Mouse (Mus musculus) spleen, adult 12 weeks (tissue): Measurements from ENCODE around the gene Acss3.

Experiments
- DNase-seq: peaks from one replicate; pipeline ENCODE4 v3.0.0; 2022; ENCODE audit warnings: low spot score

The Acss3 gene

DNA sequence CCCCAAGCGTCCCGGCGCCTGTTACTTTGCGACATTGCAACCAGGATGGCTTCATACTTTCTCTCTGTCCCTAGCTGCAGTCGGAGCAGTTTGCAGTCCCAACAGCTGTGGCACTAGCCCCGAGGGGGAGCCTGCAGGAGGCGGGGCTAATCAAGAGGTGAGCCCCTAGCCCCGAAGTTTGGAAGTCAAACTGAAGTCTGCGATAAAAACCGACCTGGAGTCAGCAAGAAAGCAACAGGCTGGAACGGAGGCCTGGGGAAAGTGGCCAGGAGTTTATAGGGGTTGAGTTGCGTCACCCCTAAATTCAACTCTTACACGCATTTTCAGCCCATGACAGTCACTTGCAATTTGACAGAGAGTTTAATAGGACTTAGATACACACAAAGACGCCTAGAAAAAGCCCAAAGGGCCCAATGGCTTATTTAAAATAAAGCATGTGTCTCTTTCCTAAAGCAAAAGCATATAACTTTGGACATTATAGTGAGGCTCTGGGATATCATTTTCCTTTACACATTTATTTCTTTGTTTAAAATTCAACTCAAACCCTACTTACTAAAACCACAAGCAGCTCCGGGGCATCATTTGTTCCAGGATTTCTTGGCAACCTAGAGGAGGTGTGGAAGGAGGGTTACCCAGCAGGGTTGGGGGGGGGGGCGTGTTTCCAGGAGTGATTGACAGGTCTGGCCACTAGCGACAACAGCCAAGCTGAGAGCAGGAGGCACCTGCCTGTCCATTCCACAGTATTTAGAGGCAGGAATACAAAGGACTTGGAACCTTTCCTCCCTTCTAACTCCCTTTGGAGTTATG, at the start of gene Acss3:
Acss3 (minus strand) TSS at position 140 of the 807 bp plus-strand sequence.
- no peak for DNase-seq

- no peak for DNase-seq
Measured at GRCm38 (mm10) chr10:107172003-107172689, 48.7 kb upstream of the Acss3 start.

- DNase-seq = no peak
Measured at GRCm38 (mm10) chr10:107166486-107166885, 43.0 kb upstream of the Acss3 start.

GRCm38 (mm10) chr10:107148759-107149158, 25.3 kb upstream of the Acss3 start:
- no peak for DNase-seq

GRCm38 (mm10) chr10:107144016-107144415, 20.5 kb upstream of the Acss3 start:
- DNase-seq = no peak

- no peak for DNase-seq
Measured at GRCm38 (mm10) chr10:107142910-107143309, 19.4 kb upstream of the Acss3 start.

DNA sequence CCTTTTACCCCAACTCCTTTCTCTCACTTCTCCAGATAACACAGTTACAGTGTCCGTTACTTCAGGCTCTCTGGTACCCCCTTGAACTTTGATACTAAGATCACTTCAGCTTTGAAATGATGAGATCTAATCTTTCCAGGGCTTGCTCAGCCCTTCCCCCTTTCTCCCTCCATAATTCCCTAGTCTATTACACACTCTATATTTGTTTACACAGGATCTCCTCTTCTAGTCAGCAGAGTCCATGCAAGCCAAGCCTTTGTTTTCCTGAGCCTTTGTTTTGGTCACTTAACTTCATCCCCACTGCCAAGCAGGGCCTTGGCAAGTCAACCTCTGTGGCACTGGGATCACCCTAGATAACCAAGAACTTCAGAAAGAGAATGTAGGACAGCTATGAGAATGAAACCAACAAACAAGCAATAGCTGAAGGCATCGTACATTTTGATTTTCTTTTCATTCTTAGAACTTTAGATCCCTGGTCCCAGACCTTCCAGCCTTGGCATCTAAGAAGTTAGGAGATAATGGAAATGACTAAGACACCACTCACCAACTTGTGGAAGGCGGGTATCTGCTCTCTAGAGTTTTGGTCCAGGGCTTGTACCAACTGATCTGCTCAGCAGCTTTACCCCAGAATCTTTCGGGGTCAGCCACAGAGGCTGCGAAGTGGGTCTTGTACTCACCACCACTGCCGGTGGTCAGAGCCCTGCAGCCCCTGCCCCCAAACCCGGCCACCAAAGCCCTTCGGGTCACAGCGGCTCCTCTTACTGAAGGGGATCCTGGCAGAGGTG, 532 bp downstream of the Acss3 start:
- no peak for DNase-seq

GRCm38 (mm10) chr10:107121301-107121700, 2.2 kb downstream of the Acss3 start:
- no peak for DNase-seq

- DNase-seq = no peak
Measured at GRCm38 (mm10) chr10:107119135-107119534, 4.3 kb downstream of the Acss3 start.

DNA sequence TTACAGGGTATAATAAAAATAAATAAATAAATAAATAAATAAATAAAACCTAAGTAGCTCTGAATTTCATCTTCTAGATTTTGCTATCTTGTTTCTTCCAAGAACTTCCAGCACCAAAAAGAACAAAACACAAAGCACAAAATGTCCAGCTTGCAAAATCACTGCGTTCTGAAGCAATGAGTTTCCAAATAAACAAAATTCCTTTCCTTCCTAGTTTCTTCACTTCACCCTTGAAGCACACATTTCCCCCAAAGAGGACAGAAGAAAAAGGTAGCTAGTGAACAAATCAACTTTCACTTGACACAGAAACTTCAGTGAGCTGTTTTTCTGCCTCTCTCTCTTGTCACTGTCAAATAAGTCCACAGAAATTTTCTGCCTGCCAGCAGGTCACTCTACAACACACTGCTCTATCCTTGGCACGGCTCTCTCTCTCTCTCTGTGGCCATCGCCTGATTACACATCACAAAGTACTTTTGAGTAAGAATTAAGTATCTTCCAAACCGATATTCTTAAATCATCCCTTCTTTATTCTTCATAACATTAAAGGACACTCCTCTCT, 6.7 kb downstream of the Acss3 start:
- no peak for DNase-seq

DNA sequence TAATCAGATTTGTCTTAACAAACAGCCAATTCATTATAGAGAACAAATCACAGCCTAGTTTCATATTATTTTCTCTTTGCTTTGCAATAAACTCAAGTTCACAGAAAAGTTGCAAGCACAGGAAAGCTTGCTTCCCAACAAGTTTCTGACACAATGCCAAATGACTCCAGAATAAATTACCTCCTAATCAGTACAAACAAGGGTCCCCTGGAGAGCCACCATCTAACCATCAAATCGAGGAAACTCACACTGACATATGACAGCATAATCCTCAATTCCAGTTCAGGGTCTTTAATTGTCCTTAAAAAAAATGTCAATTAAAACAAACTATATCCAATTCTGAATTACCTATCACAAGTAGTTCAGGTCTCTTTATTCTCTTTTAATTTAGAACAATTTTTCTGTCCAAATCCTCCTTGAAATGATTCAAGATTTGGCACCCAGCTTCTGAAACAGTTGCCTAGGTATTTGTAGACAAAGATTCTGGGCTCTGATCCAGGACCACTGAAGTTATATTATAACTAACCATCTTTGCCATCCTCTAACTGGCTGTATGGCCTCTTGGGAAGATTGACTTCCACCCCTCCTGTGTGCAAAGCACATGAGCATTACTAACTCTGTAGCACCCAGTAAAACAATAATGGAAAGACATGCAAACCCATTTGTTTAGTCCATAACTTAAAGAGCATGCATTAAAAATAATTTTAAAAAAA, 7.4 kb downstream of the Acss3 start:
- no peak for DNase-seq

DNA sequence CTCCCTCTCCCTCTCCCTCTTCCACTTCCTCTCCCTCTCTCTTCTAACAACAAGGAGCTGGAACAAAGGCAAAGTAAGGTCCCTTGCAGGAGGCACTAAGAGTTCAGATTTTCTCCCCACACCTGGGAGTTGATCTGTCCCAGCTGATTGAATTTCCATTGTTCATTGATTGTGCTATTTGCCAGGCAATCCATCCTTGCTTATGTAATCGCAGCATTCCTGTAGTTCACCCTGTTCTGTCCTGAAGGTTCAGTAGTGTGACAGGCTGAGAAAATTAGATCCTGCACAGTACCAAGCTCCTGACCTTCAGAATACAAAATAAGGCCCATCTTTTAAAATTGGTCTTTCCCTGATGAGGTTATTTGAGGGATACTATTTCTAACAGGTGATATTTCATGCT, 8.3 kb downstream of the Acss3 start:
- no peak for DNase-seq

DNA sequence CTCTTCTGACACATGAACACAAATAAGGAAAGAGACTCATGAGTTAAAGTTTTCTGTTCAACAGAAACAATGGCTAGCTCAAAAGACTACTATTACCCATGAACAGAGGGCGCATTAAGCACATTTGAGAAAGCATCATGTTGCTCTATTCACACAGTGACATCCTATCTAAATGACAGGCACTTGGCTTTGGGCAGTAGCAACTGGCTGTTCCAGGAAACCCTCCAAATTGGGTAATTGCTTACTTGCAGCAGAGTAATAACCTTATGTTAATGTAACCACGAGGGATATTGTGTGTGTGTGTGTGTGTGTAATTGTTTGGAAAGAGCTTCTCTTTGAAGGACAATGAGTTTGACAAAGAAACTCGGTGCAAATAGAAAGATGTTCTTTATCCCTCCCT, 29.0 kb downstream of the Acss3 start:
- DNase-seq = no peak

GRCm38 (mm10) chr10:107053846-107054624, 69.4 kb downstream of the Acss3 start:
- no peak for DNase-seq

- DNase-seq = no peak
Measured at GRCm38 (mm10) chr10:107050489-107050888, 73.0 kb downstream of the Acss3 start.

DNA sequence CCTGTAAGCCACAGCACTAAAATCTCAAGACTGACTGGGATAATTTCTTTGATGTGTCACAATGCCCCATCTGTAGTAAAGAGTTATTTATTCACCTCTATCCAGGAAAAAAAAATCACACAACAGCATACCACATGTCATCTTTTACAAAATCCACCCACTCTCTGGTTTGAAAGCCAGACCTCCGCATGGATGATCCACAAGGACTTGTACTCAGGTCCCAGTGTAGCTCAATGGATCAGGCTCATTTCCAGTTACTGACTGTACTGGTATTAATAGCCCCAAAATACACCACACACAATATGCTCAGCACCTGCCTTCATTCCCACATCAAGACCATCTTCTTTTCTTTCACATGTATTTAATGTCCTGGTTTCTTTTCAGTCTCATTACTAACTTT, 80.8 kb downstream of the Acss3 start:
- DNase-seq = no peak

DNA sequence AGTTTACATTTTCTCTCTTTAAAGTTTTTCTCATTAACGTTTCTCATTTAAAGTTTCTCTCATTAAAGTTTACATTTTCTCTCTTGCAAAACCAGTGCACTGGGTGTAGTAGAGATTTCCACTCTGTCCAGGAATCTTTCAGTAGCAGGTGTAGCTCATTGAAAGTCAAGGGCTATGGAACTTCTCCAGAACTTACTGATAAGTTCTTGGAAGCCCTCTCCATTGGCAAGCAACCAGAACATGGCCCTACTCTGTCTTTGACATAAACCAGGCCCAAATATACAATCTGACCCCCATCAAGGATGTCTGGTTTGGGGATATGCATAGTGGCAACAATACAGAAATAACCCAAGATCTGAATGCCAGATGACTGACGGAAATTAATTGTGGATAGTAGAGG, 82.6 kb downstream of the Acss3 start:
- DNase-seq = no peak

DNA sequence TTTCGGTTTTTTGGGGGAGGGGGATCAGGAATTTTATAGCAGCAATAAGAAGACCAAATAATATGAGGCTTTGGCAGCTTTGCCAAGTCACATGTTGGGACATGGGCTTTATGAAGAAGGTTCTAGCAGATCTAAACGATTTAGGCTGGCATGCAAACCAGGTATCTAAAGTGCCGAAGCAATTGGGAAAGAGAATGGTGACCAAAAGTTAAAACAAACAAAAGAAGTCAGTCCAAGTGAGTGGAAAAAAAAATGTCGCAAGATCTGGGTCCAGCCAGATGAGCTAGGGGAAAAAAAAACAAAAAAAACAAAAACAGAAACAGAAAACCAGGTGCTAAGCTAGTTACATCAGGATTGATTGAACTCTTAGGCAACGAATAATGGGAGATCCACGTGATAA, 83.1 kb downstream of the Acss3 start:
- no peak for DNase-seq

GRCm38 (mm10) chr10:107039211-107039610, 84.3 kb downstream of the Acss3 start:
- no peak for DNase-seq

DNA sequence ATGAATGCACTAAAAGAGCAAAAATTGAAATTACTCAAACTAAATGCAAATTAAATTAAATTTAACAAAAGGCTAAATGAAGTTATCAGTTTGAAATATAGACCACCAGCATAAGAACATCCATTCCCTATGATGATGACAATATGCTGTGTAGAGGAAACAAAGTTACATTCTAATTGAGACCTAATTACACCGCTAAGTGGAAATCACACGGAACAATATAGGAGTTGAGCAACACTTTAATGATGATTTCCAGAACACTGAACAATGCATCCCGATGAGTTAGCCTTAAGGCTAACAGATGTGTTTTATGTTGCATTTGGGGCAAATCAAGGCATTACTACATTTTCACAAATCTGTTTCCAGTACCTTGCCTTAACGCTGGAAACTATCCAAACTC, 99.2 kb downstream of the Acss3 start:
- DNase-seq = no peak

- DNase-seq = no peak
Measured at GRCm38 (mm10) chr10:107021118-107021517, 102.3 kb downstream of the Acss3 start.
